Mouse (Mus musculus): ENCODE measurements around the gene Pwwp2a. TPM values are rescaled to one million over a fixed set of nuclear protein-coding genes. Genes with fewer than 3 reads are reported as not detected.

Pwwp2a gene
- polyA plus RNA-seq, 1 experiment from 2014 or later, result 17.3 TPM

- Histone ChIP-seq H3K9ac (no peak overlapping the region), H3K9me3 (replicated peaks) (no peaks in the 10 kb centered on the region), H3K4me1 (replicated peaks) (peaks cover 12% of the 10 kb centered on the region; the same call in 1 of the 2 replicates), H3K27ac (no peak overlapping the region), H3K27me3 (no peaks in the 10 kb centered on the region), H3K36me3 (no peaks in the 10 kb centered on the region), H3K4me2 (no peak overlapping the region), H3K4me3 (no peak overlapping the region)
- no peak for ATAC-seq (replicated peaks; ENCODE audit: insufficient number of reproducible peaks, insufficient read depth, low FRiP score, low read depth)
- WGBS, result 69% methylated on average over 19 of the region's 19 CpGs
Measured at GRCm38 (mm10) chr11:43667038-43667745, 14.6 kb upstream of the Pwwp2a start.

- Histone ChIP-seq H3K9ac (peak overlapping the region; percentile 94), H3K4me3 (peak overlapping the region; percentile 78), H3K9me3 (replicated peaks) (no peaks in the 10 kb centered on the region), H3K27ac (peak overlapping the region; percentile 94), H3K36me3 (peaks cover 16% of the 10 kb centered on the region), H3K4me1 (replicated peaks) (peaks cover 16% of the 10 kb centered on the region), H3K27me3 (no peaks in the 10 kb centered on the region), H3K4me2 (peak overlapping the region; percentile 86)
- under 1% methylated on average over 72 of the region's 72 CpGs for WGBS
- ATAC-seq (replicated peaks; ENCODE audit: insufficient number of reproducible peaks, insufficient read depth, low FRiP score, low read depth), result peak; percentile 33
Measured at GRCm38 (mm10) chr11:43682415-43683217, 818 bp downstream of the Pwwp2a start.

GRCm38 (mm10) chr11:43688850-43689249 is 7.1 kb downstream of the Pwwp2a start:
- Histone ChIP-seq H3K4me3 (no peak overlapping the region), H3K4me1 (replicated peaks) (peaks cover 5% of the 10 kb centered on the region; the same call in 1 of the 2 replicates), H3K9ac (no peak overlapping the region), H3K27me3 (no peaks in the 10 kb centered on the region), H3K27ac (no peak overlapping the region), H3K36me3 (peaks cover 56% of the 10 kb centered on the region), H3K9me3 (replicated peaks) (no peaks in the 10 kb centered on the region), H3K4me2 (no peak overlapping the region)
- no peak for ATAC-seq (replicated peaks; ENCODE audit: insufficient number of reproducible peaks, insufficient read depth, low FRiP score, low read depth)
- 100% methylated on average over 1 of the region's 1 CpGs for WGBS

GRCm38 (mm10) chr11:43696623-43697022 is 14.8 kb downstream of the Pwwp2a start:
- no peak overlapping the region for H3K4me3 ChIP-seq
- no peaks in the 10 kb centered on the region for H3K27me3 ChIP-seq
- H3K27ac ChIP-seq, result no peak overlapping the region
- no peaks in the 10 kb centered on the region for H3K4me1 ChIP-seq (replicated peaks)
- 92% methylated on average over 4 of the region's 4 CpGs for WGBS
- no peak overlapping the region for H3K9ac ChIP-seq
- H3K36me3 ChIP-seq, result peaks cover 45% of the 10 kb centered on the region
- H3K9me3 ChIP-seq (replicated peaks), result no peaks in the 10 kb centered on the region
- no peak for ATAC-seq (replicated peaks; ENCODE audit: insufficient number of reproducible peaks, insufficient read depth, low FRiP score, low read depth)
- H3K4me2 ChIP-seq, result no peak overlapping the region

- WGBS, result 69% methylated on average over 5 of the region's 5 CpGs
- Histone ChIP-seq H3K9me3 (replicated peaks) (no peaks in the 10 kb centered on the region), H3K4me1 (replicated peaks) (0 out of 2 replicates have a peak, but pooled peaks cover 2% of the 10 kb centered on the region), H3K27me3 (no peaks in the 10 kb centered on the region), H3K4me2 (no peak overlapping the region), H3K36me3 (peaks cover 30% of the 10 kb centered on the region), H3K9ac (no peak overlapping the region), H3K27ac (no peak overlapping the region), H3K4me3 (no peak overlapping the region)
- no peak for ATAC-seq (replicated peaks; ENCODE audit: insufficient number of reproducible peaks, insufficient read depth, low FRiP score, low read depth)
Measured at GRCm38 (mm10) chr11:43698621-43699020, 16.8 kb downstream of the Pwwp2a start.

GRCm38 (mm10) chr11:43700291-43700690 is 18.5 kb downstream of the Pwwp2a start:
- 96% methylated on average over 3 of the region's 3 CpGs for WGBS

GRCm38 (mm10) chr11:43703552-43703951 is 21.8 kb downstream of the Pwwp2a start:
- H3K36me3 ChIP-seq, result peaks cover 36% of the 10 kb centered on the region
- WGBS, result 70% methylated on average over 1 of the region's 1 CpGs
- no peak for ATAC-seq (replicated peaks; ENCODE audit: insufficient number of reproducible peaks, insufficient read depth, low FRiP score, low read depth)
- no peak overlapping the region for H3K4me3 ChIP-seq
- H3K4me1 ChIP-seq (replicated peaks), result peaks cover 5% of the 10 kb centered on the region; the same call in 1 of the 2 replicates
- no peaks in the 10 kb centered on the region for H3K27me3 ChIP-seq
- H3K27ac ChIP-seq, result peak overlapping the region; percentile 37; the same call in 1 of the 2 replicates
- H3K9me3 ChIP-seq (replicated peaks), result no peaks in the 10 kb centered on the region
- no peak overlapping the region for H3K4me2 ChIP-seq
- H3K9ac ChIP-seq, result no peak overlapping the region

More at GRCm38 (mm10) chr11:43700291-43700690, 18.5 kb downstream of the Pwwp2a start:
- H3K4me3 ChIP-seq, result no peak overlapping the region
- peaks cover 32% of the 10 kb centered on the region for H3K36me3 ChIP-seq
- no peak overlapping the region for H3K9ac ChIP-seq
- H3K4me2 ChIP-seq, result no peak overlapping the region
- no peak for ATAC-seq (replicated peaks; ENCODE audit: insufficient number of reproducible peaks, insufficient read depth, low FRiP score, low read depth)
- no peaks in the 10 kb centered on the region for H3K27me3 ChIP-seq
- no peak overlapping the region for H3K27ac ChIP-seq
- H3K4me1 ChIP-seq (replicated peaks), result 0 out of 2 replicates have a peak, but pooled peaks cover 5% of the 10 kb centered on the region
- H3K9me3 ChIP-seq (replicated peaks), result no peaks in the 10 kb centered on the region

GRCm38 (mm10) chr11:43705751-43706150 is 24.0 kb downstream of the Pwwp2a start:
- no peak overlapping the region for H3K4me2 ChIP-seq
- no peak for ATAC-seq (replicated peaks; ENCODE audit: insufficient number of reproducible peaks, insufficient read depth, low FRiP score, low read depth)
- peaks cover 23% of the 10 kb centered on the region for H3K36me3 ChIP-seq
- no peak overlapping the region for H3K4me3 ChIP-seq
- peaks cover 5% of the 10 kb centered on the region; the same call in 1 of the 2 replicates for H3K4me1 ChIP-seq (replicated peaks)
- H3K27ac ChIP-seq, result no peak overlapping the region
- 86% methylated on average over 10 of the region's 10 CpGs for WGBS
- no peaks in the 10 kb centered on the region for H3K27me3 ChIP-seq
- no peak overlapping the region for H3K9ac ChIP-seq
- no peaks in the 10 kb centered on the region for H3K9me3 ChIP-seq (replicated peaks)

GRCm38 (mm10) chr11:43708409-43708808 is 26.6 kb downstream of the Pwwp2a start:
- ATAC-seq (replicated peaks; ENCODE audit: insufficient number of reproducible peaks, insufficient read depth, low FRiP score, low read depth), result no peak
- no peak overlapping the region for H3K4me2 ChIP-seq

GRCm38 (mm10) chr11:43712178-43712577 is 30.4 kb downstream of the Pwwp2a start:
- no peak for ATAC-seq (replicated peaks; ENCODE audit: insufficient number of reproducible peaks, insufficient read depth, low FRiP score, low read depth)
- 91% methylated on average over 4 of the region's 4 CpGs for WGBS
- no peak overlapping the region for H3K4me2 ChIP-seq

More at GRCm38 (mm10) chr11:43708409-43708808, 26.6 kb downstream of the Pwwp2a start:
- no peaks in the 10 kb centered on the region for H3K9me3 ChIP-seq (replicated peaks)
- no peak overlapping the region for H3K4me3 ChIP-seq
- H3K27me3 ChIP-seq, result no peaks in the 10 kb centered on the region
- H3K27ac ChIP-seq, result peak overlapping the region; percentile 71
- peaks cover 21% of the 10 kb centered on the region for H3K36me3 ChIP-seq
- no peak overlapping the region for H3K9ac ChIP-seq
- H3K4me1 ChIP-seq (replicated peaks), result peaks cover 5% of the 10 kb centered on the region; the same call in 1 of the 2 replicates
- WGBS, result 43% methylated on average over 2 of the region's 2 CpGs

GRCm38 (mm10) chr11:43723411-43723810 is 41.6 kb downstream of the Pwwp2a start:
- H3K9ac ChIP-seq, result no peak overlapping the region
- peaks cover 7% of the 10 kb centered on the region for H3K4me1 ChIP-seq (replicated peaks)
- ATAC-seq (replicated peaks; ENCODE audit: insufficient number of reproducible peaks, insufficient read depth, low FRiP score, low read depth), result no peak
- WGBS, result 85% methylated on average over 3 of the region's 3 CpGs
- no peaks in the 10 kb centered on the region for H3K27me3 ChIP-seq
- H3K27ac ChIP-seq, result no peak overlapping the region
- H3K9me3 ChIP-seq (replicated peaks), result no peaks in the 10 kb centered on the region
- H3K4me3 ChIP-seq, result no peak overlapping the region
- peaks cover 20% of the 10 kb centered on the region for H3K36me3 ChIP-seq
- no peak overlapping the region for H3K4me2 ChIP-seq

More at GRCm38 (mm10) chr11:43712178-43712577, 30.4 kb downstream of the Pwwp2a start:
- no peaks in the 10 kb centered on the region; the same call in 1 of the 2 replicates for H3K4me1 ChIP-seq (replicated peaks)
- H3K4me3 ChIP-seq, result no peak overlapping the region
- no peak overlapping the region for H3K27ac ChIP-seq
- no peaks in the 10 kb centered on the region for H3K27me3 ChIP-seq
- no peak overlapping the region for H3K9ac ChIP-seq
- H3K9me3 ChIP-seq (replicated peaks), result no peaks in the 10 kb centered on the region
- H3K36me3 ChIP-seq, result peaks cover 7% of the 10 kb centered on the region

Data from heart, embryonic 15.5 days (tissue).